Mouse (Mus musculus): ENCODE data around the gene Dpf2. TPM values are rescaled to one million over a fixed set of nuclear protein-coding genes. Genes with fewer than 3 reads are reported as not detected.

The Dpf2 gene
- total RNA-seq, 2 experiments from 2014 or later = 71.9 to 78.2 TPM

GRCm38 (mm10) chr19:5847306-5847796 lies 65.5 kb downstream of the Dpf2 start:
- no peak for DNase-seq
- intact Hi-C loops (cut with DNase I; ENCODE audit: low total_unique reads) = no loop called here

GRCm38 (mm10) chr19:5846557-5847305 lies 66.1 kb downstream of the Dpf2 start:
- peak; percentile 84 for DNase-seq
- intact Hi-C loops (cut with DNase I; ENCODE audit: low total_unique reads) = no loop called here

Other genes with a start within 250 kb of the Dpf2 start
- gene Sipa1, start 249.3 kb downstream of the Dpf2 start, total RNA-seq (2021) = 10 to 100 TPM; 19.3 to 22.4 TPM
- 10 to 100 TPM; 16.7 TPM for gene Map3k11, start 224.3 kb downstream of the Dpf2 start, total RNA-seq (2021)
- 10 to 100 TPM; 15.3 to 17.6 TPM for gene Pcnx3, start 224.1 kb downstream of the Dpf2 start, total RNA-seq (2021)
- gene Kcnk7, start 208.6 kb downstream of the Dpf2 start, total RNA-seq (2021) = not detected
- 100 to 1,000 TPM; 246 to 269 TPM for gene Ehbp1l1, start 186.7 kb downstream of the Dpf2 start, total RNA-seq (2021)
- gene Fam89b, start 183.4 kb downstream of the Dpf2 start, total RNA-seq (2021) = 10 to 100 TPM; 29.6 to 32.9 TPM
- gene Ltbp3, start 172.1 kb downstream of the Dpf2 start, total RNA-seq (2021) = 10 to 100 TPM; 57.0 to 66.4 TPM
- gene Scyl1, start 141.6 kb downstream of the Dpf2 start, total RNA-seq (2021) = 10 to 100 TPM; 56.8 to 64.9 TPM
- 1 to 10 TPM; 7.1 to 7.7 TPM for gene Frmd8, start 37.7 kb downstream of the Dpf2 start, total RNA-seq (2021)
- 1 to 10 TPM; 2.1 to 2.3 TPM for gene Slc25a45, start 35.2 kb downstream of the Dpf2 start, total RNA-seq (2021)
- gene Tigd3, start 18.9 kb downstream of the Dpf2 start, total RNA-seq (2021) = under 1 TPM; 0.42 to 0.66 TPM
- 10 to 100 TPM; 14.4 to 18.3 TPM for gene Cdc42ep2, start 11.8 kb upstream of the Dpf2 start, total RNA-seq (2021)
- gene Pola2, start 51.2 kb upstream of the Dpf2 start, total RNA-seq (2021) = 10 to 100 TPM; 10.9 to 13.2 TPM
- gene Slc22a20, start 73.1 kb upstream of the Dpf2 start, total RNA-seq (2021) = not detected
- 10 to 100 TPM; 77.0 to 81.1 TPM for gene Capn1, start 102.9 kb upstream of the Dpf2 start, total RNA-seq (2021)
- 10 to 100 TPM; 13.5 to 15.9 TPM for gene Syvn1, start 133.6 kb upstream of the Dpf2 start, total RNA-seq (2021)
- gene Mrpl49, start 144.8 kb upstream of the Dpf2 start, total RNA-seq (2021) = 10 to 100 TPM; 29.1 to 30.6 TPM
- 100 to 1,000 TPM; 481 to 546 TPM for gene Fau, start 144.8 kb upstream of the Dpf2 start, total RNA-seq (2021)
- gene Znhit2, start 148.2 kb upstream of the Dpf2 start, total RNA-seq (2021) = 1 to 10 TPM; 9.2 to 9.9 TPM
- 1 to 10 TPM; 3.7 to 4.5 TPM for gene Tm7sf2, start 155.4 kb upstream of the Dpf2 start, total RNA-seq (2021)
- gene Vps51, start 164.2 kb upstream of the Dpf2 start, total RNA-seq (2021) = 10 to 100 TPM; 20.4 to 24.0 TPM
- gene Tmem262, start 167.0 kb upstream of the Dpf2 start, total RNA-seq (2021) = not detected
- gene Gm28374, start 169.2 kb upstream of the Dpf2 start, total RNA-seq (2021) = not detected
- 10 to 100 TPM; 11.9 to 14.6 TPM for gene Zfpl1, start 171.9 kb upstream of the Dpf2 start, total RNA-seq (2021)
- 1 to 10 TPM in 1 of 2 experiments, under 1 TPM in 1; 0.84 to 1.3 TPM for gene Cdca5, start 172.0 kb upstream of the Dpf2 start, total RNA-seq (2021)
- not detected for gene AC131692.1, start 181.4 kb upstream of the Dpf2 start, total RNA-seq (2021)
- gene Naaladl1, start 192.8 kb upstream of the Dpf2 start, total RNA-seq (2021) = not detected
- gene Sac3d1, start 205.6 kb upstream of the Dpf2 start, total RNA-seq (2021) = 10 to 100 TPM in 1 of 2 experiments, 1 to 10 TPM in 1; 8.8 to 14.4 TPM
- gene Snx15, start 215.3 kb upstream of the Dpf2 start, total RNA-seq (2021) = 10 to 100 TPM in 1 of 2 experiments, 1 to 10 TPM in 1; 8.2 to 11.9 TPM
- under 1 TPM in 1 of 2 experiments, not detected in 1; 0.20 TPM for gene Batf2, start 228.0 kb upstream of the Dpf2 start, total RNA-seq (2021)
- gene Arl2, start 228.5 kb upstream of the Dpf2 start, total RNA-seq (2021) = 10 to 100 TPM; 53.4 to 55.4 TPM

All from gastrocnemius, postnatal 14 days (tissue).